Comparison of ENCODE assay signal across 26 mouse cellular contexts in the genomic region with DNA sequence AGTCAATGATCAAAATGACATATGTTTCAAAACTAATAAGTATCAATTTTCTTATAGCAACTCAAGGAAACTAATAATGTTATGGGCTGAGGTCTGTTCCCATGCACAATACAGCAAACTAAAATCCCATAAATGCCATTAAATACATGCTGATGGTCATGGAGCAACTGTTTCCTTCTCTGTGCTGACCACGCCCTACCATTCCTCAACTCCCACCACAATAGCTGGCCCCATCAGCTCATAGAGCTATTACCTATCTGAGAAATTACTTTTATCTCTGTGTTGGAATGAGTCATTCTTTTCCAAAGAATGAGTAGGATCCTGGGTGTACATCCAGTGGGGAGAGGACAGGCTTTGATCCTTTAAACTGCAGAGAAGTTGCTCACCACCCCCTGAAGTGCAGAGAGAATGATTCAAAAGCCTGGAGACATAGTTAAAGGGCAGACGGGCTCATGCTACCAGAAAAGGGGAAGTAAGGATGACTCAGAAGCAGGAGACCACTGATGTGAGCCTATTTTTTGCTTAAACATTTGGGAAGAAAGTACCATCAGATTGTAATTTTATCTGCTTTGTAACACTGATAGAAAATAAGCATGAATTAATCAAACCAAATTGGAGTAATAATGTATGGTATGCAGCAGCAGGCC.
DNase-seq lines count a peak whose midpoint lies in the region; ATAC-seq lines count a peak whose summit lies in the region.
"Had no signal": no experiment of that assay in that cellular context is flagged by ENCODE, and none has a peak within 500 bp of the region (broad histone marks: within the 10 kb centered on the region; RNA-seq: fewer than 3 reads in every experiment).

No protein-coding gene starts in this region.

- peak; percentile 74 for ATAC-seq in megakaryocyte, adult 5-6 weeks (ENCODE audit: poor library complexity, severe bottlenecking)
- ATAC-seq in monocyte, adult 5-6 weeks (replicated peaks; ENCODE audit: insufficient number of reproducible peaks, low FRiP score, low TSS enrichment, poor library complexity, severe bottlenecking), result no peak
- ATAC-seq: activated CD4-positive, CD25-positive, alpha-beta regulatory T cell, adult 4 months; forebrain, embryonic 15.5 days; hindbrain, embryonic 16.5 days had no signal

- DNase-seq in A20 (ENCODE audit: low read depth, low spot score) (peak; percentile 23), MEL-GATA-1-ER (ENCODE audit: extremely low read depth, low read depth) (peak; percentile 0)
- DNase-seq in c-Kit-positive CD71-negative TER-119-negative erythroid progenitor cells, embryonic 14.5 days (ENCODE audit: low read depth), result peak; percentile 49
- DNase-seq in left cerebral cortex, adult 8-10 months (ENCODE audit: low spot score in 2 of 2), result no peak
- no peak for DNase-seq in ovary, postnatal 10 days (ENCODE audit: low spot score)
- DNase-seq: adrenal gland, adult 8-10 months; cerebellum, adult 8-10 months; cerebellum, postnatal 36 days; embryo, embryonic 11 days; gastrocnemius, postnatal 36 days; heart, adult 2 months; heart, postnatal 14 days; kidney, adult 18-20 months; kidney, postnatal 25 days; layer of hippocampus, postnatal 36 days; lung, adult 2 months; lung, postnatal 10 days; right cerebral cortex, adult 18-20 months; spleen, adult 18-20 months; thymus, adult 18-20 months; thymus, postnatal 25 days had no signal

Comparison
In these comparisons a context has a peak if more than half of its experiments do, and no peak if none do; other contexts are left out.
1. DNase-seq: peak in A20 (single experiment), MEL-GATA-1-ER (single experiment) and c-Kit-positive CD71-negative TER-119-negative erythroid progenitor cells, embryonic 14.5 days (single experiment); none in left cerebral cortex, adult 8-10 months (0 of 2) and ovary, postnatal 10 days (single experiment).